Mouse (Mus musculus): Measurements from ENCODE around the gene Id3. TPM values are rescaled to one million over a fixed set of nuclear protein-coding genes. Genes with fewer than 3 reads are reported as not detected.

Gene Id3
- total RNA-seq, 2 experiments from 2014 or later = 60.0 to 74.0 TPM

- no peak for DNase-seq
Measured at GRCm38 (mm10) chr4:136124581-136124980, 18.7 kb upstream of the Id3 start.

- DNase-seq = no peak
Measured at GRCm38 (mm10) chr4:136125458-136125857, 17.8 kb upstream of the Id3 start.

GRCm38 (mm10) chr4:136126019-136126418 is 17.3 kb upstream of the Id3 start:
- DNase-seq = no peak

GRCm38 (mm10) chr4:136127670-136128069 is 15.6 kb upstream of the Id3 start:
- no peak for DNase-seq

- DNase-seq = no peak
Measured at GRCm38 (mm10) chr4:136129842-136130241, 13.5 kb upstream of the Id3 start.

GRCm38 (mm10) chr4:136133801-136134200 is 9.5 kb upstream of the Id3 start:
- DNase-seq = no peak

- DNase-seq = no peak
Measured at GRCm38 (mm10) chr4:136134418-136134977, 8.8 kb upstream of the Id3 start.

- peak in 1 of 2 experiments; percentile 71 for DNase-seq
Measured at GRCm38 (mm10) chr4:136134978-136135873, 8.1 kb upstream of the Id3 start.

GRCm38 (mm10) chr4:136135874-136136728 is 7.2 kb upstream of the Id3 start:
- peak; percentile 54 to 58 for DNase-seq

GRCm38 (mm10) chr4:136139326-136140110 is 3.8 kb upstream of the Id3 start:
- no peak for DNase-seq

- DNase-seq = peak; percentile 97 to 98
Measured at GRCm38 (mm10) chr4:136140327-136141250, 2.7 kb upstream of the Id3 start.

GRCm38 (mm10) chr4:136142267-136143192 is 767 bp upstream of the Id3 start:
- no peak for DNase-seq

- peak; percentile 84 to 87 for DNase-seq
Measured at GRCm38 (mm10) chr4:136144126-136144926, 1.0 kb downstream of the Id3 start.

GRCm38 (mm10) chr4:136144927-136145292 is 1.6 kb downstream of the Id3 start:
- no peak for DNase-seq

GRCm38 (mm10) chr4:136145362-136145885 is 2.1 kb downstream of the Id3 start:
- no peak for DNase-seq

GRCm38 (mm10) chr4:136145991-136146711 is 2.9 kb downstream of the Id3 start:
- DNase-seq = no peak

GRCm38 (mm10) chr4:136146712-136147154 is 3.4 kb downstream of the Id3 start:
- DNase-seq = no peak

Measured in adrenal gland, postnatal 36 days (tissue).